Mouse (Mus musculus): Measurements from ENCODE around the gene Adprh. TPM values are rescaled to one million over a fixed set of nuclear protein-coding genes. Genes with fewer than 3 reads are reported as not detected.

The Adprh gene
- total RNA-seq, 1 experiment from 2014 or later, result 26.4 TPM

DNA sequence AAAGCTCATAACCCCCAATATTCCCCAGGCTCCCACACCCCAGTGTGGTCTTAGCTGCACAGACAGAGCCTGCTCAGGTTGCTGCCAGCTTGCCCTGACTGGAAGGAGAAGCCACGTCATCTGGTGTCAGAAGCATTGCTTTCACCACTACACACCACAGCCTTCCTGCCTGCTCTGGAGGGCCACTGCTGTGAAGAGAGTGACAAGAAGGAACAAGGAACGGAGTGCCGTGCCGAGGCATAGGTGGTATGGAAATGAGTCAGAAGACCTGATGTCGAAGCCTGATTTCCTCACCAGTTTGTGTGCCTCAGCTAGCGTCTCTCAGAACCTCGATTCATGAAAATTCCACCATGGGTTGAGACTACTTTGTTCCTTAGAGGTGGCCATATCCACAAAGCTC, 48.9 kb downstream of the Adprh start:
- peak; percentile 83 for ATAC-seq (ENCODE audit: extremely low read depth, insufficient number of reproducible peaks, low FRiP score, poor library complexity, severe bottlenecking)

DNA sequence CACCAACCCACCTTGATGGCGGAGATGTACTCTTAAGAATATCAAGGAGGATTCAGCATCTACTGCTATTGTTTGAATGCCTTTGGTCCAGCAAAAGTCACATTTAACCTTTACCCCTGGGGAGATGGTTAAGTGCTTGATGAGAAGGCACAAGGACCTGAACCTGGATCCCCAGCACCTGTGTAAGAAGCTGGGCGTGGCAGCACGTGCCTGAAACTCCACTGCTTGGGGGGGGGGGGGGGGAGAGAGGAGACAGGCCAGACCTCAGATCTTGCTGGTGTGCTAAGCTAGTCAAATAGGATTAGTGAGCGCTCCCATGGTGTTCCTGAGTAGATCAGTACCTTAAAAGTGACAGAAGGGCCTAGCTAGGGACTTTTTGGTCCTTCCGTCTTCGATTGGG, 51.0 kb downstream of the Adprh start:
- ATAC-seq (ENCODE audit: extremely low read depth, insufficient number of reproducible peaks, low FRiP score, poor library complexity, severe bottlenecking), result no peak

DNA sequence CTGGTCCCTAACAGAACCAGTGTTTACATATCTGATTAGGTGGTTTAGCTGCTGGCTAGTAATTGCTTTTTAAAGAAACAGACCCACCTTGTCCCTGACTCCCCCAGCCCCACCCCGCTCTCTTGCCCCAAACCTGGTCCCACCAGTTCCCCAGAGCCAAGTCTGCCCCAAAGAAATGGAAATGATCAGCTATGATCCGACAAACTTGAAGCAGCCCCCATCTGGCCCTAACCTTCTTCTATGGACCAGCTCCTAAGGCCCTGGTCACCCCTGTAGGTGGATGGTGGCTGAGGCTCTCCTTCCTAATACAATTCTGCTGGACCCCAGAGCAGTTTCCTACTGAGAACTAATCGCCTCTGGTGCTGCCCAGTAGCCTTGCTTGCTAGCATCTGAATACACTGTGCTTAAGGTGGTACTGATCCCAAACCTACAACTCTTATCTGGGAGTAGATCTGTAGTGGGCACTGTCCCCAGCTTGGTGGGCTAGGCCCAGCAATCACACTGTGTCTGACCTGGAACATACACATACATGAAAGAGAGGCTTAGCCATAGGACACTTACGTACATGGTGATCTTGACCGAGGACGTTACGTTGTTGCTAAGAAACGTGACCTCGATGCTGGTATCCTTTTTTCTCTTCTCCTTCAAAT, 52.1 kb downstream of the Adprh start:
- ATAC-seq (ENCODE audit: extremely low read depth, insufficient number of reproducible peaks, low FRiP score, poor library complexity, severe bottlenecking), result no peak

DNA sequence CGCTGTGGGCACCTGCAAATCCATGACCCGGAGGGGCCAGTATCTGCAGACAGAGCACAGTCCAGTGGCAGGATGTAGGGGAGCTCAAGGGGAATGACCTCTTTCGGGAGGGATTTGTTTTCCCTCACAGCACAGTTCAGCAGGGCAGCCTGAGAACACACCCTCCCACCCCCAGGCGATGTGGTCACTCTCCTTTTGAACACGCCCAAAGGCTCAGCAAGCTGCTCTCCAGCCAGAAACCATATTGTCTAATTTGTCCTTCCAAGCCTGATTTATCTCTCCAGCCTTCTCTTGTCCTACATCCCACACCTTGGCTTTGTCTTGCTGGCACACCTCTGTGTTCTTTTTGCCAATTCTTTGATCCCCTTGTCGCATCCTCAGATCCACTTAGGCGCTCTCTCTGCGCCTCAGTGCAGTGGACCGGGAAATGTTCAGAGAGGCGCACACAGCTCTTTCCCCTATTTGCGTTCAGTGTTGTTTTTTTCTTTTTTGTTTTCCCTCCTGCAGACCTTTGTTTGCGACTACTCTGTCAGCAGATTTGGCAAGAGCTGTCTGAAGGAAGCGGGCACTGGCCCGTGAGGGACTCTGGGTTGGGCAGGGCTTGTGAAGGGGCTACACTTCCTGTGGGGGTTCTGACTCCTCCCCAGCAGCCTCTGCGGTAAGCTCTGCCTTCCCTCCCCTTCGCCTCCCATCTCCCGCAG, 52.8 kb downstream of the Adprh start:
- peak; percentile 21 for ATAC-seq (ENCODE audit: extremely low read depth, insufficient number of reproducible peaks, low FRiP score, poor library complexity, severe bottlenecking)

DNA sequence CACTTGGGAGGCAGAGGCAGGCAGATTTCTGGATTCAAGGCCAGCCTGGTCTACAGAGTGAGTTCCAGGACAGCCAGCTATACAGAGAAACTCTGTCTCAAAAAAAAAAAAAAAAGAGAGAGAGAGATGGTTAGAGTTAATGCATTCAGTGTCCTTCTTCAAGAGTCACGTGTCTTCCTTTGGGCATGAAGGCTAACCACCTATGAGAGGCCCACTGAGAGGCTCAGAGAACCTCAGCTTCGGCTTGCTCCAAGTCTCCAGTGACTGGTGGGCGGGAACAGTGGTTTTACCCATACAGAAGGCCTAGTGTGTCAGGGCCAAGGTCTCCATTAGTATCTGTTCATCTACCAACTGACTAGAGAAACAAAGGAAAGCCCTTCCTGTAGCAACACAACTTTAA, 53.4 kb downstream of the Adprh start:
- ATAC-seq (ENCODE audit: extremely low read depth, insufficient number of reproducible peaks, low FRiP score, poor library complexity, severe bottlenecking), result no peak

DNA sequence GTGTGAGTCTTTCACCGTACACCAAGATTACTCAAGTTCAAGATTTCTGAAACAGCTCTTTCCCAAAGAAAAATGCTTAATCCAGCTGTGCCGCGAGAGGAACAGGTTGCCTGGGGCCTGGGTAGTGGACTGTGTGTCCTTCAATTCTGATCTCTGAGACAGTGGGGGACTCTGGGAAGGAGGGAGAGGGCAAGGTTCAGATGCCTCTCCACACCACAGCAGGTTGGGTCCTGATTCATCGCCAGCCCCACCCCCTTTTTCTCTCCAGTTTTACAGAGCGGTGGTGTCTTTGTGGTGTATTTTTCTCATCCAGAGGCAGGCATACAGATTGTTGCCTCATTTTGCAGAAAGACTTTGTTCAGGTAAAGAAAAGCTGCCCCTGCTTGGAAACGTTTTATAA, 54.2 kb downstream of the Adprh start:
- no peak for ATAC-seq (ENCODE audit: extremely low read depth, insufficient number of reproducible peaks, low FRiP score, poor library complexity, severe bottlenecking)

DNA sequence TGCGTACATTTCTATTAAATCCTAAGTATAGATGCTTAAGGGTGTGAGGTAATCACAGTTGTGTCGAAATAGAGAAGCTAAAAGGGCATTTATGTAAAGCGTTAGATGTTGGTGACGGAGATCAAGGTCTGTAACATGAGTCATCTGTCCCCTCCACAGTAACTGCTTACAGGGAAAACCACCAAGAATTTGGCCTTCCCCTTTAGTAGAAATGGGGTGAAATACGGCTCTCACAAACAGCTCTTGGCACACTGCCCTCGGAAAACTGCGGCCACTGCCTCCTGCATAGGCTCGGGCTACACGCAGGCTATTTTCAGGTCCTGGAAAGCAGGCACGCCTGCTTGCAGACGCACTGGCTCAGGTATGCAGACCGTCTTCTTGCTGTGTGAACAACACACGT, 56.3 kb downstream of the Adprh start:
- ATAC-seq (ENCODE audit: extremely low read depth, insufficient number of reproducible peaks, low FRiP score, poor library complexity, severe bottlenecking), result peak; percentile 71

DNA sequence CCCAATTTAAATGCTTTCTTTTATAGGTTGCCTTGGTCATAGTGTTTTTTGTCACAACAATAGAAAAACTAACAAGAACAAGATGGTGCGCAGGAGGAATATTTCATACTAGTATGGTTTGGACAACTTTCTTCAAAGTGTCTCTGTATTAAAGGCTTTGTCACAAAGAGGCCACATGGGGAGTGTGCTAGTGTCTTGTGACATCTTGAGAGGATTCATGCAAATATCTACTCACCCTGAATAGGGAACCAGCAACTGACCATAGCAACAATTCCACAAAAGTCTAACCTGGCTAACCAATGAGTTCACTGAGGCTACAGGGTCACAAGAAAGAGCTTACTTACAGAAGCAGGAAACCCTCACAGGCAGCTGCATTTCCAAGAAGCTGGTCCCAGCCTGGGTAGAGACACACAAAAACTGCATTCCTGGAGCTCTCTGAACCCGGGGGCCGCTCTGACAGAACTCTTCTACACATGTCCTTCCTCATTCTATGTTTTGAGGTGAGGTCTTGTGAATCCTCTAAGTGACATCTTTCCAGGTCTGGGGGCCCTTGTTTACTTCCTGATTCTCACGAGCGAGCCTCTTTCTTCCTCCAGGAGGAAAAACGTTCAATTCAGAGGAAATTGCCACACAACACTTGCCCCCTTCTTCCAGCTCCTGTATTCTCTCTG, 57.3 kb downstream of the Adprh start:
- peak; percentile 20; the same call in 1 of the 2 replicates for ATAC-seq (ENCODE audit: extremely low read depth, insufficient number of reproducible peaks, low FRiP score, poor library complexity, severe bottlenecking)

DNA sequence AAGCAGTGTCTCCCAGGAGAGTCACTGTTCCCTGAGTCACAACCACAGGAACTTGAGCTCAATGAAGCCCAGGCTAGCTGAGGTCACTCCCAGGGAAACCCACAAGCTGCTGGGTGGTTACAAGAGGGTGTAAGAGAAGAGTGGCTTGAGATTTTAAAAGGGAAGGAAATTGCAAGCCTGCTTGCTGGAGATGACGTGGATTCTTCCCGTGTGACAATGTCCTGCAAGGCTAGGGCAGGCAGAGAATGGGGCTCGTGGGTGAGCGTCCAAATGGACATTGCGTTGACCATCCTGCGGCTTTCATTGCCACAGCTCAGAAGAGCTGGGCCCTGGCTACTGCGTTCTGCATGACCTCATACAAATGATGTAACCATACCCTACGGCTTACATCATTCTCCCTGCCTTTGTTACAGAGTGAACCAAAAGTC, 58.3 kb downstream of the Adprh start:
- ATAC-seq (ENCODE audit: extremely low read depth, insufficient number of reproducible peaks, low FRiP score, poor library complexity, severe bottlenecking), result peak; percentile 85

Other genes with a start within 250 kb of the Adprh start
- gene Nr1i2, start 157.9 kb downstream of the Adprh start, total RNA-seq (2017), result not detected in 2 replicates
- 0.25 TPM in 1 of 2 replicates, not detected in the other for gene Maats1, start 110.6 kb downstream of the Adprh start, total RNA-seq (2017)
- 317 and 339 TPM in 2 replicates for gene Cox17, start 105.7 kb downstream of the Adprh start, total RNA-seq (2017)
- gene Gm21987, start 105.7 kb downstream of the Adprh start, total RNA-seq (2017), result not detected in 2 replicates
- 0.35 and 1.4 TPM in 2 replicates for gene Popdc2, start 90.5 kb downstream of the Adprh start, total RNA-seq (2017)
- 0.47 TPM in 1 of 2 replicates, not detected in the other for gene Pla1a, start 19.6 kb downstream of the Adprh start, total RNA-seq (2017)
- gene Cd80, start 2.9 kb upstream of the Adprh start, total RNA-seq (2017), result 16.6 and 18.4 TPM in 2 replicates
- 17.3 and 18.0 TPM in 2 replicates for gene Timmdc1, start 70.0 kb upstream of the Adprh start, total RNA-seq (2017)
- gene Poglut1, start 97.6 kb upstream of the Adprh start, total RNA-seq (2017), result 16.6 and 18.5 TPM in 2 replicates
- 39.5 and 46.3 TPM in 2 replicates for gene Tmem39a, start 106.0 kb upstream of the Adprh start, total RNA-seq (2017)